Mouse (Mus musculus): ENCODE data around the gene Kras. TPM values are rescaled to one million over a fixed set of nuclear protein-coding genes. Genes with fewer than 3 reads are reported as not detected.
A peak's percentile ranks its signal among the peaks of the same experiment; 100 is the strongest.

The Kras gene
- polyA plus RNA-seq, 1 experiment from 2014 or later = 97.9 TPM

GRCm38 (mm10) chr6:145210056-145210680 is 39.9 kb downstream of the Kras start:
- Histone ChIP-seq H3K4me2 (replicated peaks; ENCODE audit: low read depth, low read length) (peak overlapping the region; percentile 63), H3K4me3 (ENCODE audit: low read length) (peak overlapping the region; percentile 44), H3K36me3 (ENCODE audit: control insufficient read depth, insufficient read depth, low read length) (peaks cover 3% of the 10 kb centered on the region; the same call in 1 of the 2 replicates), H3K4me1 (ENCODE audit: control insufficient read depth, insufficient read depth, low read length) (peaks cover 6% of the 10 kb centered on the region), H3K27ac (ENCODE audit: low read depth, low read length) (no peak overlapping the region), H3K9ac (ENCODE audit: low read depth, low read length) (peak overlapping the region; percentile 0; the same call in 1 of the 2 replicates), H3K27me3 (ENCODE audit: control insufficient read depth, insufficient read depth, low read length) (no peaks in the 10 kb centered on the region), H3K9me3 (ENCODE audit: control insufficient read depth, low read length) (no peaks in the 10 kb centered on the region)
- 36% methylated on average over 8 of the region's 8 CpGs for WGBS
- no peak for ATAC-seq (ENCODE audit: low FRiP score, low TSS enrichment)

GRCm38 (mm10) chr6:145205142-145205541 is 44.9 kb downstream of the Kras start:
- Histone ChIP-seq H3K4me1 (ENCODE audit: control insufficient read depth, insufficient read depth, low read length) (no peaks in the 10 kb centered on the region; the same call in 1 of the 2 replicates), H3K27me3 (ENCODE audit: control insufficient read depth, insufficient read depth, low read length) (no peaks in the 10 kb centered on the region), H3K9me3 (ENCODE audit: control insufficient read depth, low read length) (no peaks in the 10 kb centered on the region), H3K9ac (ENCODE audit: low read depth, low read length) (no peak overlapping the region), H3K27ac (ENCODE audit: low read depth, low read length) (no peak overlapping the region), H3K4me3 (ENCODE audit: low read length) (no peak overlapping the region), H3K36me3 (ENCODE audit: control insufficient read depth, insufficient read depth, low read length) (no peaks in the 10 kb centered on the region), H3K4me2 (replicated peaks; ENCODE audit: low read depth, low read length) (no peak overlapping the region)
- 78% methylated on average over 10 of the region's 10 CpGs for WGBS
- no peak for ATAC-seq (ENCODE audit: low FRiP score, low TSS enrichment)

- no peaks in the 10 kb centered on the region for H3K27me3 ChIP-seq (ENCODE audit: control insufficient read depth, insufficient read depth, low read length)
- H3K9ac ChIP-seq (ENCODE audit: low read depth, low read length) = no peak overlapping the region
- H3K4me1 ChIP-seq (ENCODE audit: control insufficient read depth, insufficient read depth, low read length) = no peaks in the 10 kb centered on the region
- no peak overlapping the region for H3K27ac ChIP-seq (ENCODE audit: low read depth, low read length)
- WGBS = 94% methylated on average over 6 of the region's 6 CpGs
- no peaks in the 10 kb centered on the region for H3K9me3 ChIP-seq (ENCODE audit: control insufficient read depth, low read length)
- H3K4me2 ChIP-seq (replicated peaks; ENCODE audit: low read depth, low read length) = no peak overlapping the region
- no peaks in the 10 kb centered on the region for H3K36me3 ChIP-seq (ENCODE audit: control insufficient read depth, insufficient read depth, low read length)
- ATAC-seq (ENCODE audit: low FRiP score, low TSS enrichment) = no peak
- no peak overlapping the region for H3K4me3 ChIP-seq (ENCODE audit: low read length)
Observed at GRCm38 (mm10) chr6:145204440-145204839, 45.6 kb downstream of the Kras start.

GRCm38 (mm10) chr6:145202432-145203125 is 47.5 kb downstream of the Kras start:
- no peak overlapping the region for H3K4me2 ChIP-seq (replicated peaks; ENCODE audit: low read depth, low read length)
- no peak for ATAC-seq (ENCODE audit: low FRiP score, low TSS enrichment)
- no peaks in the 10 kb centered on the region for H3K4me1 ChIP-seq (ENCODE audit: control insufficient read depth, insufficient read depth, low read length)
- no peak overlapping the region for H3K4me3 ChIP-seq (ENCODE audit: low read length)
- H3K27me3 ChIP-seq (ENCODE audit: control insufficient read depth, insufficient read depth, low read length) = no peaks in the 10 kb centered on the region
- H3K27ac ChIP-seq (ENCODE audit: low read depth, low read length) = no peak overlapping the region
- WGBS = 74% methylated on average over 13 of the region's 13 CpGs
- H3K36me3 ChIP-seq (ENCODE audit: control insufficient read depth, insufficient read depth, low read length) = no peaks in the 10 kb centered on the region
- no peak overlapping the region for H3K9ac ChIP-seq (ENCODE audit: low read depth, low read length)
- H3K9me3 ChIP-seq (ENCODE audit: control insufficient read depth, low read length) = no peaks in the 10 kb centered on the region

- no peaks in the 10 kb centered on the region for H3K27me3 ChIP-seq (ENCODE audit: control insufficient read depth, insufficient read depth, low read length)
- H3K4me2 ChIP-seq (replicated peaks; ENCODE audit: low read depth, low read length) = no peak overlapping the region
- H3K36me3 ChIP-seq (ENCODE audit: control insufficient read depth, insufficient read depth, low read length) = no peaks in the 10 kb centered on the region
- no peak overlapping the region for H3K9ac ChIP-seq (ENCODE audit: low read depth, low read length)
- no peaks in the 10 kb centered on the region for H3K9me3 ChIP-seq (ENCODE audit: control insufficient read depth, low read length)
- WGBS = 88% methylated on average over 8 of the region's 8 CpGs
- no peak overlapping the region for H3K4me3 ChIP-seq (ENCODE audit: low read length)
- H3K4me1 ChIP-seq (ENCODE audit: control insufficient read depth, insufficient read depth, low read length) = no peaks in the 10 kb centered on the region
- ATAC-seq (ENCODE audit: low FRiP score, low TSS enrichment) = no peak
- no peak overlapping the region for H3K27ac ChIP-seq (ENCODE audit: low read depth, low read length)
Observed at GRCm38 (mm10) chr6:145197949-145198686, 51.9 kb downstream of the Kras start.

GRCm38 (mm10) chr6:145193446-145193845 is 56.6 kb downstream of the Kras start:
- Histone ChIP-seq H3K27me3 (ENCODE audit: control insufficient read depth, insufficient read depth, low read length) (no peaks in the 10 kb centered on the region), H3K9me3 (ENCODE audit: control insufficient read depth, low read length) (no peaks in the 10 kb centered on the region), H3K4me1 (ENCODE audit: control insufficient read depth, insufficient read depth, low read length) (no peaks in the 10 kb centered on the region), H3K9ac (ENCODE audit: low read depth, low read length) (no peak overlapping the region), H3K36me3 (ENCODE audit: control insufficient read depth, insufficient read depth, low read length) (no peaks in the 10 kb centered on the region), H3K27ac (ENCODE audit: low read depth, low read length) (no peak overlapping the region), H3K4me2 (replicated peaks; ENCODE audit: low read depth, low read length) (no peak overlapping the region), H3K4me3 (ENCODE audit: low read length) (no peak overlapping the region)
- 85% methylated on average over 11 of the region's 11 CpGs for WGBS
- no peak for ATAC-seq (ENCODE audit: low FRiP score, low TSS enrichment)

- no peaks in the 10 kb centered on the region for H3K27me3 ChIP-seq (ENCODE audit: control insufficient read depth, insufficient read depth, low read length)
- no peak overlapping the region for H3K4me3 ChIP-seq (ENCODE audit: low read length)
- no peaks in the 10 kb centered on the region for H3K4me1 ChIP-seq (ENCODE audit: control insufficient read depth, insufficient read depth, low read length)
- H3K36me3 ChIP-seq (ENCODE audit: control insufficient read depth, insufficient read depth, low read length) = no peaks in the 10 kb centered on the region
- H3K4me2 ChIP-seq (replicated peaks; ENCODE audit: low read depth, low read length) = no peak overlapping the region
- ATAC-seq (ENCODE audit: low FRiP score, low TSS enrichment) = no peak
- 85% methylated on average over 3 of the region's 3 CpGs for WGBS
- H3K9me3 ChIP-seq (ENCODE audit: control insufficient read depth, low read length) = no peaks in the 10 kb centered on the region
- H3K27ac ChIP-seq (ENCODE audit: low read depth, low read length) = no peak overlapping the region
- H3K9ac ChIP-seq (ENCODE audit: low read depth, low read length) = no peak overlapping the region
Observed at GRCm38 (mm10) chr6:145193038-145193437, 57.0 kb downstream of the Kras start.

- ATAC-seq (ENCODE audit: low FRiP score, low TSS enrichment) = peak; percentile 39; the same call in 1 of the 2 replicates
- Histone ChIP-seq H3K9ac (ENCODE audit: low read depth, low read length) (no peak overlapping the region), H3K4me2 (replicated peaks; ENCODE audit: low read depth, low read length) (peak overlapping the region; percentile 42), H3K4me3 (ENCODE audit: low read length) (peak overlapping the region; percentile 26), H3K27ac (ENCODE audit: low read depth, low read length) (no peak overlapping the region), H3K36me3 (ENCODE audit: control insufficient read depth, insufficient read depth, low read length) (no peaks in the 10 kb centered on the region), H3K27me3 (ENCODE audit: control insufficient read depth, insufficient read depth, low read length) (no peaks in the 10 kb centered on the region), H3K9me3 (ENCODE audit: control insufficient read depth, low read length) (no peaks in the 10 kb centered on the region), H3K4me1 (ENCODE audit: control insufficient read depth, insufficient read depth, low read length) (no peaks in the 10 kb centered on the region)
- 52% methylated on average over 27 of the region's 27 CpGs for WGBS
Observed at GRCm38 (mm10) chr6:145187093-145188088, 62.6 kb downstream of the Kras start.
